Mouse (Mus musculus): ENCODE results near the gene Marco. TPM values are rescaled to one million over a fixed set of nuclear protein-coding genes. Genes with fewer than 3 reads are reported as not detected.

Marco gene
- 0.09 and 0.10 TPM in 2 replicates for polyA plus RNA-seq (2015; fragmentation: Nextera tagmentation; extraction: Ambion mirVana)

DNA sequence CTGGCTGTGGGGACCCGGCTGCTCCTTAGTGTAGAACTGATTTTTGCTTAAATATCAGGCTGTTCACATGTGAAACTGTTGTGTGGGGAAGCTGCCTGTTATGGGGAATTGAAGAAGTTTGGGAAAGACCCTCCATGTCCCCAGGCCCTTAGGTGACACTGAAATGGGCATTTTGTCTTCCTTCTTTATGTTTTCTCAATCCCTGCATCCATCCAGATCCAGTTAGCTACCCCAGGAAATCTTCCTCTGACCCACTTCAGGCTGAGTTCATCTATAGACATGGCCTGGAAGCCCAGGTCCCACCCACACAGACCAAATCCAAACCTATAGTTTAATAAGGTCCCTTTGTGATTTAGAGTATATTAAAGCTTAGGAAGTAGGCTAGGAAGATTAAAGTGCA, at the start of gene Marco:
TSS of gene Marco (minus strand) at position 101 of the 400 bp plus-strand sequence.
- no peak within 1 kb of the TSS for H3K4me2 ChIP-seq (ENCODE audit: low read depth, low read length)
- no peak within 1 kb of the TSS for H3K9ac ChIP-seq (ENCODE audit: low read length)
- no peaks in the 10 kb centered on the region for H3K36me3 ChIP-seq (ENCODE audit: control insufficient read depth, insufficient read depth)
- ATAC-seq (replicated peaks; ENCODE audit: extremely low read depth, insufficient read depth, low FRiP score): no peak
- H3K27me3 ChIP-seq (ENCODE audit: control insufficient read depth, insufficient read depth, low read length): no peaks in the 10 kb centered on the region
- no peak within 1 kb of the TSS for H3K27ac ChIP-seq (ENCODE audit: low read length)
- no peaks in the 10 kb centered on the region for H3K9me3 ChIP-seq (replicated peaks; ENCODE audit: control insufficient read depth, low read length)
- H3K4me3 ChIP-seq (ENCODE audit: low read length): no peak within 1 kb of the TSS
- H3K4me1 ChIP-seq (ENCODE audit: control insufficient read depth, insufficient read depth, low read length): no peaks in the 10 kb centered on the region
- WGBS: 60% methylated on average over 1 of the region's 1 CpGs

DNA sequence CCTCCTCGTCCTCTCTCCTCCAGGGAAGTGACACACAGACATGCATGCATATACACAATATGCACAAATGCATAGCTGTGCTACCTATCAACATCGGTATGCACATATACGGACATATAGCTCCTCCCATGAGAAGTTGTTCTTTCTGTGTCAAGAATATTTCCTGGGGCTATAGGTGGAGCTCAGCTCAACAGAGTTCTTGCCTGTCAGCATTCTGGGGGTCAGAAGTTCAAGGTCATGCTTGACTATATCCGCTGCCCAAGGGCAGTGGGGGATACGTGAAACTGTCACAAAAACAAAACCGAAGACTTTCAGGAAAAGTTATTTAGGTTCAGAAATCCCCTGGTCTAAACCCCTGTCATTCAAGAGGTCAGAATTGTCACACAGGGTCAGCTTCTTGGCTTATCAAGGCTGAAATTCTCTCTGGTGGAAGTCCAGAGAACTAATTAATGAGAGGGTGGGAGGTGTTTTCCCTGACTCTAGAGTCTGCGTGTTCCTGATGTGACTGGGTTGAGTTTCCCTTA, 34.7 kb upstream of the Marco start:
- WGBS: 65% methylated on average over 7 of the region's 7 CpGs
- Histone ChIP-seq H3K4me2 (ENCODE audit: low read depth, low read length) (no peak overlapping the region), H3K36me3 (ENCODE audit: control insufficient read depth, insufficient read depth) (no peaks in the 10 kb centered on the region), H3K4me3 (ENCODE audit: low read length) (no peak overlapping the region), H3K9me3 (replicated peaks; ENCODE audit: control insufficient read depth, low read length) (no peaks in the 10 kb centered on the region), H3K4me1 (ENCODE audit: control insufficient read depth, insufficient read depth, low read length) (no peaks in the 10 kb centered on the region), H3K27me3 (ENCODE audit: control insufficient read depth, insufficient read depth, low read length) (no peaks in the 10 kb centered on the region), H3K9ac (ENCODE audit: low read length) (no peak overlapping the region), H3K27ac (ENCODE audit: low read length) (no peak overlapping the region)
- no peak for ATAC-seq (replicated peaks; ENCODE audit: extremely low read depth, insufficient read depth, low FRiP score)

DNA sequence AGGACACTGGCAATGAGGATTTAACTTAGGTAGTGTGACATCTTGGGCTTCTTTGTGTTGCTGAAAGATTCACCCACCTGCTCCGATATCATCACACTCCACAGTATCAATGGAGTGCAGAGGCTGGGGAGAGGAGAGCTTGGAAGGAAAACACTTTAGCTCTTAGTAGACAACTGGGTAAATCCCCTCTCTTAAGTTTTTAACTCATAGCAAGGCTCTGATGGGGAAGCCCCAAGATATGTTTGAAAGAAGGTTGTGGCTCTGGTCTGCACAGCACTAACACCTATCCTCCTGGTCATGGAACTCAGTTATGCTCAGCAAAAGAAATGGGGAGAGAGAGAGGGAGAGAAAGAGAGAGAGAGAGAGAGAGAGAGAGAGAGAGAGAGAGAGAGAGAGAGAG, 32.2 kb upstream of the Marco start:
- Histone ChIP-seq H3K4me1 (ENCODE audit: control insufficient read depth, insufficient read depth, low read length) (no peaks in the 10 kb centered on the region), H3K36me3 (ENCODE audit: control insufficient read depth, insufficient read depth) (no peaks in the 10 kb centered on the region), H3K4me3 (ENCODE audit: low read length) (no peak overlapping the region), H3K9ac (ENCODE audit: low read length) (no peak overlapping the region), H3K27me3 (ENCODE audit: control insufficient read depth, insufficient read depth, low read length) (no peaks in the 10 kb centered on the region), H3K9me3 (replicated peaks; ENCODE audit: control insufficient read depth, low read length) (no peaks in the 10 kb centered on the region), H3K4me2 (ENCODE audit: low read depth, low read length) (no peak overlapping the region), H3K27ac (ENCODE audit: low read length) (no peak overlapping the region)
- no peak for ATAC-seq (replicated peaks; ENCODE audit: extremely low read depth, insufficient read depth, low FRiP score)
- 83% methylated on average over 1 of the region's 1 CpGs for WGBS

DNA sequence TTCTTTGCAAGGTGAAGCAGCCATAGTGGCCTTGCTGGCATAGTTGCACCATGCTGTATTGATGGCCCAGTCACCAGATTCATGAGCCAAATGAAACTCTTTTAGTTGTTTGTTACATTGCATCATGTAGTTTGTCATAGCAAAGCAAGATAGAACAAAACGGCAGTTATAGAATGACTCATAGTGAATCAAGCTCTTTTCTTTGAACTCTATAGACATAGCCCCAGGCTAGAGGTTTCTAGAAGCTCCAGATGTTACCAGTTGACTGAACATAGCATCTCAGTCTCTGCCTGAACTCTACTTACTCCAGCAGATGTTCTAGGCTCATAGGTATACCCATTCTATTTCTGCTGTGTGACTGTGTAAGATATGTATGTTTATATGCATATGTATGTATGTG, 31.1 kb upstream of the Marco start:
- H3K4me3 ChIP-seq (ENCODE audit: low read length): no peak overlapping the region
- no peak overlapping the region for H3K27ac ChIP-seq (ENCODE audit: low read length)
- ATAC-seq (replicated peaks; ENCODE audit: extremely low read depth, insufficient read depth, low FRiP score): no peak
- no peaks in the 10 kb centered on the region for H3K36me3 ChIP-seq (ENCODE audit: control insufficient read depth, insufficient read depth)
- 86% methylated on average over 1 of the region's 1 CpGs for WGBS
- no peak overlapping the region for H3K4me2 ChIP-seq (ENCODE audit: low read depth, low read length)
- no peak overlapping the region for H3K9ac ChIP-seq (ENCODE audit: low read length)
- no peaks in the 10 kb centered on the region for H3K27me3 ChIP-seq (ENCODE audit: control insufficient read depth, insufficient read depth, low read length)
- H3K9me3 ChIP-seq (replicated peaks; ENCODE audit: control insufficient read depth, low read length): no peaks in the 10 kb centered on the region
- H3K4me1 ChIP-seq (ENCODE audit: control insufficient read depth, insufficient read depth, low read length): no peaks in the 10 kb centered on the region

DNA sequence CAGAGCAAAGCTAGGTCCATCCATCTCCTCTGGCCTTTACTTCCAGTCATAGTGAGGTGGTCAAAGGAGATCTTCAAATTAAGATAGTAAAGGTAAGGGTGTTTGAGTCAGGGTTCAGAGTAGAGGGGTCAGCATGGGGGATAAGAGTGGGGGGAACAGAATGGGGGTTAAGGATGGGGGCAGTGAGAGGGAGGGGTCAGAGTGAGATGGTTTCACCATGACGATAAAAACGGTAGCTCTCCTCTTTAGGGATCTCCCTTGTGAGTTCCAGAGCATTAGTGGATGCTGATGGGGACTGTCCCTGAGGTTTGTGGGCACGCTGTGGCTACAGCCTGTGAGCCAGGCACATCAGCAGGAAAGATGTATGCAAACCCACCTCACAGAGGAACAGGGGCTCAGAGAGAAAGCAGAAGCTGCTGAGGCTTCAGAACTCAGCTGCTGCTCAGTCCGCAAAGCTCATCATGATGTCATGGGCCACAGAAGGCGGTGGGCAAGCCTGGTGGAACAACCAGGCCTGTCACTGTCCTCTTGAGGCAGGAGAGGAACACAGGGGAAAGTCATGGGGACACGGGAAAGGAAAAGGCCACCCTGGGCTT, 27.6 kb upstream of the Marco start:
- Histone ChIP-seq H3K27me3 (ENCODE audit: control insufficient read depth, insufficient read depth, low read length) (no peaks in the 10 kb centered on the region), H3K4me2 (ENCODE audit: low read depth, low read length) (no peak overlapping the region), H3K9ac (ENCODE audit: low read length) (no peak overlapping the region), H3K9me3 (replicated peaks; ENCODE audit: control insufficient read depth, low read length) (no peaks in the 10 kb centered on the region), H3K36me3 (ENCODE audit: control insufficient read depth, insufficient read depth) (no peaks in the 10 kb centered on the region), H3K4me1 (ENCODE audit: control insufficient read depth, insufficient read depth, low read length) (no peaks in the 10 kb centered on the region), H3K4me3 (ENCODE audit: low read length) (no peak overlapping the region), H3K27ac (ENCODE audit: low read length) (no peak overlapping the region)
- 59% methylated on average over 6 of the region's 6 CpGs for WGBS
- no peak for ATAC-seq (replicated peaks; ENCODE audit: extremely low read depth, insufficient read depth, low FRiP score)

DNA sequence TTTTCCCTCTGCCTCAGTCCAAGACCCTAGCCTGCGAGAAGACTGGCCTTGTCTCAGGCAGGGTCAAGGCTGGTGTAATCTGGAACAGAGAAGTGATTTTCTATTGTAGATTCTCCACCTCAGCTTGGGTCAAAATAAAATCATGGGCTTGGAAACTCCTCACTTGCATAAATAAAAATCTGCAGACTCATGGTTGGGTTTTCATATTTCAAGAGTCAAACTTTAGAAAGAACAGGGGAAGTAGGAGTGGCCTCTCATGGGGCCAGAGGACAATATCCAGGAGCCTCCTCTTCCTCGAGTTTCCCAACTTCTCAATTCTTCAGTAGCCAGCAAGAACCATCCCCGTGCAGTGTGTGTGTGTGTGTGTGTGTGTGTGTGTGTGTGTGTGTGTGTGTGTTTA, 26.9 kb upstream of the Marco start:
- no peaks in the 10 kb centered on the region for H3K9me3 ChIP-seq (replicated peaks; ENCODE audit: control insufficient read depth, low read length)
- no peak overlapping the region for H3K4me3 ChIP-seq (ENCODE audit: low read length)
- 46% methylated on average over 3 of the region's 3 CpGs for WGBS
- no peak overlapping the region for H3K9ac ChIP-seq (ENCODE audit: low read length)
- H3K4me2 ChIP-seq (ENCODE audit: low read depth, low read length): no peak overlapping the region
- H3K27me3 ChIP-seq (ENCODE audit: control insufficient read depth, insufficient read depth, low read length): no peaks in the 10 kb centered on the region
- H3K27ac ChIP-seq (ENCODE audit: low read length): no peak overlapping the region
- no peak for ATAC-seq (replicated peaks; ENCODE audit: extremely low read depth, insufficient read depth, low FRiP score)
- no peaks in the 10 kb centered on the region for H3K4me1 ChIP-seq (ENCODE audit: control insufficient read depth, insufficient read depth, low read length)
- no peaks in the 10 kb centered on the region for H3K36me3 ChIP-seq (ENCODE audit: control insufficient read depth, insufficient read depth)

DNA sequence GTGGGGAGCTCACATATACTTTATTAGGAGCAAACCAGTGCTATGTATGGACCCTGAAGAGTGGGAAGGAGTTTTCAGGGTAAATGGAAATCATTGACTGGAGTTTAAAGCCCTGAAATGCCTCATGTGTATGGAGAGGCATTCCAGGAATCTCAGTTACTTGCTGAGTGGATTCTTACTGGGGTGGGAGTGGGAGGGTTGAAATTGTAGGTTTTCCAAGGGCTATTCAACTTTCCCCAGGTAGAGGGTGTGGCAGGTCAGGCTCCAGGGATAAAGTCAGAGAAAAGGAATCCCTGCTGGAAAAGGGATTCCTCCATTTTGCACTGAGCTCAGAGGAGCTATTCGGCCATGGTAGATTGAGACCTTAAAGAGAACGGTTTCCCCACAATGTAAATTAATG, 25.1 kb upstream of the Marco start:
- ATAC-seq (replicated peaks; ENCODE audit: extremely low read depth, insufficient read depth, low FRiP score): no peak
- no peak overlapping the region for H3K4me2 ChIP-seq (ENCODE audit: low read depth, low read length)
- H3K9ac ChIP-seq (ENCODE audit: low read length): no peak overlapping the region
- H3K27ac ChIP-seq (ENCODE audit: low read length): no peak overlapping the region
- H3K36me3 ChIP-seq (ENCODE audit: control insufficient read depth, insufficient read depth): no peaks in the 10 kb centered on the region
- H3K27me3 ChIP-seq (ENCODE audit: control insufficient read depth, insufficient read depth, low read length): no peaks in the 10 kb centered on the region
- no peaks in the 10 kb centered on the region for H3K4me1 ChIP-seq (ENCODE audit: control insufficient read depth, insufficient read depth, low read length)
- 86% methylated on average over 2 of the region's 2 CpGs for WGBS
- H3K4me3 ChIP-seq (ENCODE audit: low read length): no peak overlapping the region
- no peaks in the 10 kb centered on the region; the same call in 1 of the 2 replicates for H3K9me3 ChIP-seq (replicated peaks; ENCODE audit: control insufficient read depth, low read length)

DNA sequence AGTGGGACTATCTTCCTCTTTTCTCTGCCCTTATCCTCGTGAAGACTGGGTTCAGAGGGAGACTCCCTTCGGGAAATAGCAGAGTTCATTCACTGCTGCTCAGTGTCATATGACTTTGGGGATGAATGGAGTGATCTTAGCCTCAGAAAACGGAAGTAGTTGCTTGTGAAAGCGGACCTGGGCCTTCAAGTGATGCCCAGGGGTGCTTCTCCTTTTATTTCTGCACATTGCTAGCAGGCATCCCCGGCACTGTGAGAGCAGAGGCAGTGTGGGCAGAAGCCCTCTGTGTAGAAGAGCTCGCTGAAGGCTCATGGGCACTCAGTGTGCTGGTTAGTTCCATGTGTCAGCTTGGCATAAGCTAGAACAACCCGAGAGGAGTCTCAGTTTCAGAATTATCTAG, 12.8 kb upstream of the Marco start:
- 70% methylated on average over 7 of the region's 7 CpGs for WGBS
- H3K9me3 ChIP-seq (replicated peaks; ENCODE audit: control insufficient read depth, low read length): no peaks in the 10 kb centered on the region
- no peak overlapping the region for H3K4me2 ChIP-seq (ENCODE audit: low read depth, low read length)
- H3K27ac ChIP-seq (ENCODE audit: low read length): no peak overlapping the region
- no peaks in the 10 kb centered on the region for H3K27me3 ChIP-seq (ENCODE audit: control insufficient read depth, insufficient read depth, low read length)
- no peak overlapping the region for H3K9ac ChIP-seq (ENCODE audit: low read length)
- H3K4me3 ChIP-seq (ENCODE audit: low read length): no peak overlapping the region
- no peak for ATAC-seq (replicated peaks; ENCODE audit: extremely low read depth, insufficient read depth, low FRiP score)
- H3K36me3 ChIP-seq (ENCODE audit: control insufficient read depth, insufficient read depth): no peaks in the 10 kb centered on the region
- H3K4me1 ChIP-seq (ENCODE audit: control insufficient read depth, insufficient read depth, low read length): no peaks in the 10 kb centered on the region

DNA sequence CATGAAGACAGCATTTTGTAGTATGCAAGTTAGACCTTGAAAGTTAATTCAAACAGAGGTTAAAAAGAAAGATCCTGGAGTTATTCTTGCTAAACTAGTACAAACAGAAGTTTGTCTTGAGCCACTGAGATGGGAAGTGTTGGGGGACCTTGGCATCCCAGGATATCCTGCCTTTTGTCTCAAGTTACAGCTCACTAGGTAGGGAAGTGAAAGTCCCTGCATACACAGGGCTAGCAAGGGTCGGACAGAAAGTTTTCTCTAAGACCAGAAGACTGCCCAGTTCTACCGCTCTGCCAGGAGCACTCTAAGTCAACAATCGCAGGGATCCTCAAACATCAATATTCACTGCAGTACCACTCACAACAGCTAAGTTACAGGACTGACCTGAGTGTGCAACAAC, 5.5 kb upstream of the Marco start:
- Histone ChIP-seq H3K27me3 (ENCODE audit: control insufficient read depth, insufficient read depth, low read length) (no peaks in the 10 kb centered on the region), H3K9me3 (replicated peaks; ENCODE audit: control insufficient read depth, low read length) (no peaks in the 10 kb centered on the region), H3K4me2 (ENCODE audit: low read depth, low read length) (no peak overlapping the region), H3K27ac (ENCODE audit: low read length) (no peak overlapping the region), H3K36me3 (ENCODE audit: control insufficient read depth, insufficient read depth) (no peaks in the 10 kb centered on the region), H3K9ac (ENCODE audit: low read length) (no peak overlapping the region), H3K4me1 (ENCODE audit: control insufficient read depth, insufficient read depth, low read length) (no peaks in the 10 kb centered on the region), H3K4me3 (ENCODE audit: low read length) (no peak overlapping the region)
- ATAC-seq (replicated peaks; ENCODE audit: extremely low read depth, insufficient read depth, low FRiP score): no peak
- 63% methylated on average over 3 of the region's 3 CpGs for WGBS
